Mouse (Mus musculus) MEL (cell line): ENCODE measurements around the gene 1810010D01Rik. TPM values are rescaled to one million over a fixed set of nuclear protein-coding genes. Genes with fewer than 3 reads are reported as not detected.

ENCODE experiments used
- DNase-seq: peaks from one replicate; pipeline ENCODE4 v3.0.0; 2011; ENCODE audit warnings: low read depth, low spot score
- H3K27ac ChIP-seq: 2 replicates; pipeline ENCODE4 v1.5.1; 2012; ENCODE audit warnings: low read depth, mild to moderate bottlenecking, control low read depth, low read length, moderate library complexity; ENCODE audit not compliant: control insufficient read depth
- H3K27me3 ChIP-seq, 2 experiments: fragments of 150-350 bp in 1 of 2; sonication (generic) in 1 of 2; 2 replicates each; pipeline ENCODE4 v1.6.1; 2012; ENCODE audit warnings: low read length in 2 of 2, mild to moderate bottlenecking in 2 of 2, improper control_type of control experiment in 1 of 2, moderate library complexity in 1 of 2; ENCODE audit not compliant: insufficient read depth in 2 of 2, control insufficient read depth in 1 of 2
- H3K36me3 ChIP-seq, 2 experiments: 2 replicates each; pipeline ENCODE4 v1.6.1; 2012 to 2014; ENCODE audit warnings: low read length in 2 of 2, improper control_type of control experiment in 1 of 2, inconsistent platforms in 1 of 2, mild to moderate bottlenecking in 1 of 2; ENCODE audit not compliant: insufficient read depth in 2 of 2, control insufficient read depth in 1 of 2
- H3K4me1 ChIP-seq, 2 experiments: fragments of 150-350 bp in 1 of 2; sonication (generic) in 1 of 2; 2 replicates each; pipeline ENCODE4 v1.6.1; 2012; ENCODE audit warnings: low read length in 2 of 2, improper control_type of control experiment in 1 of 2, mild to moderate bottlenecking in 1 of 2; ENCODE audit not compliant: insufficient read depth in 2 of 2, control insufficient read depth in 1 of 2
- H3K4me3 ChIP-seq, 2 experiments: fragments of 150-350 bp in 1 of 2; sonication (generic) in 1 of 2; 2 replicates each; pipeline ENCODE4 v1.5.1; 2012; ENCODE audit warnings: low read depth in 2 of 2, low read length in 2 of 2, mild to moderate bottlenecking in 2 of 2, moderate library complexity in 2 of 2, control low read depth in 1 of 2, improper control_type of control experiment in 1 of 2; ENCODE audit not compliant: control insufficient read depth in 1 of 2, insufficient read depth in 1 of 2
- H3K79me2 ChIP-seq: 2 replicates; pipeline ENCODE4 v1.6.1; 2012; ENCODE audit warnings: mild to moderate bottlenecking, low read length, moderate library complexity; ENCODE audit not compliant: control insufficient read depth, poor library complexity, insufficient read depth
- H3K9ac ChIP-seq: 2 replicates; pipeline ENCODE4 v1.6.1; 2012; ENCODE audit warnings: low read depth, mild to moderate bottlenecking, control low read depth, low read length, moderate library complexity; ENCODE audit not compliant: control insufficient read depth, poor library complexity, severe bottlenecking
- H3K9me3 ChIP-seq: fragments of 150-350 bp; sonication (generic); replicated peaks from 2 replicates; pipeline ENCODE4 v1.6.1; 2012; ENCODE audit warnings: mild to moderate bottlenecking, low read length, improper control_type of control experiment, moderate library complexity; ENCODE audit not compliant: insufficient read depth
- ELF1 ChIP-seq: IDR thresholded peaks from 2 replicates; pipeline ENCODE4 v1.6.1; 2014; ENCODE audit warnings: low read depth, mild to moderate bottlenecking, inconsistent platforms, low read length, improper control_type of control experiment, moderate library complexity
- EP300 ChIP-seq, 2 experiments: IDR thresholded peaks; 2 replicates each; pipeline ENCODE4 v1.6.1; 2011; ENCODE audit warnings: improper control_type of control experiment in 2 of 2, low read length in 2 of 2, low read depth in 1 of 2, mild to moderate bottlenecking in 1 of 2
- JUND ChIP-seq: IDR thresholded peaks from 2 replicates; pipeline ENCODE4 v1.6.1; 2011; ENCODE audit warnings: low read depth, mild to moderate bottlenecking, improper control_type of control experiment, low read length
- MAZ ChIP-seq: IDR thresholded peaks from 2 replicates; pipeline ENCODE4 v1.6.1; 2012; ENCODE audit warnings: low read depth, mild to moderate bottlenecking, inconsistent platforms, low read length, improper control_type of control experiment
- NELFE ChIP-seq: IDR thresholded peaks from 2 replicates; pipeline ENCODE4 v1.6.1; 2011; ENCODE audit warnings: low read depth, low read length, improper control_type of control experiment
- POLR2AphosphoS2 ChIP-seq: IDR thresholded peaks from 2 replicates; pipeline ENCODE4 v1.6.1; 2011; ENCODE audit warnings: low read length, improper control_type of control experiment
- SIN3A ChIP-seq: IDR thresholded peaks from 2 replicates; pipeline ENCODE4 v1.6.1; 2012; ENCODE audit warnings: low read length, improper control_type of control experiment, inconsistent platforms
- TAL1 ChIP-seq: IDR thresholded peaks from 2 replicates; pipeline ENCODE4 v1.6.1; 2012; ENCODE audit warnings: mild to moderate bottlenecking, inconsistent platforms, low read length, moderate library complexity, mixed read lengths
- UBTF ChIP-seq: IDR thresholded peaks from 2 replicates; pipeline ENCODE4 v1.6.1; 2012; ENCODE audit warnings: low read depth, mild to moderate bottlenecking, inconsistent platforms, low read length, improper control_type of control experiment, moderate library complexity, borderline replicate concordance; ENCODE audit not compliant: insufficient read depth
- USF1 ChIP-seq: IDR thresholded peaks from 2 replicates; pipeline ENCODE4 v1.6.1; 2014; ENCODE audit warnings: low read depth, mild to moderate bottlenecking, inconsistent platforms, low read length, improper control_type of control experiment, moderate library complexity
- ZNF384 ChIP-seq: IDR thresholded peaks from 2 replicates; pipeline ENCODE4 v1.6.1; 2012; ENCODE audit warnings: low read depth, mild to moderate bottlenecking, inconsistent platforms, low read length, improper control_type of control experiment
- polyA plus RNA-seq, 2 experiments: library from polyadenylated mRNA; stranded (reverse) in 1 of 2; unstranded in 1 of 2; fragments of >175 nt in 1 of 2; fragments of >200 nt in 1 of 2; gene quantifications; 2 replicates each; pipeline versions ENCODE4 v1.2.1 to v1.2.4; 2012; ENCODE audit warnings: low replicate concordance in 2 of 2, low read depth in 1 of 2; ENCODE audit not compliant: insufficient read length in 2 of 2, insufficient read depth in 1 of 2, missing spikeins in 1 of 2
- total RNA-seq: library from RNA; depleted of rRNA; stranded (reverse); fragments of 300-350 nt; gene quantifications from 2 replicates; pipeline ENCODE4 v1.2.3, GENCODE M21; 2012

The 1810010D01Rik gene
- total and polyA plus RNA-seq, 3 experiments, result not detected

GRCm38 (mm10) chr7:145210477-145211070, 2.7 kb upstream of the 1810010D01Rik start:
- no peaks in the 10 kb centered on the region for H3K27me3 ChIP-seq
- H3K27ac ChIP-seq, result no peak overlapping the region
- H3K9me3 ChIP-seq, result no peaks in the 10 kb centered on the region
- H3K4me3 ChIP-seq, result no peak overlapping the region
- H3K79me2 ChIP-seq, result no peaks in the 10 kb centered on the region
- no peak overlapping the region for H3K9ac ChIP-seq
- no peaks in the 10 kb centered on the region for H3K36me3 ChIP-seq
- no peak for DNase-seq
- TF ChIP-seq JUND (no peak), MAZ (no peak), EP300 (IDR thresholded peaks at IDR 0.05; ENCODE audit: low read depth in 1 of 2, low read length in 2 of 2) (no peak), TAL1 (no peak), SIN3A (no peak)
- H3K4me1 ChIP-seq, result no peaks in the 10 kb centered on the region

GRCm38 (mm10) chr7:145206801-145207200, 1.1 kb downstream of the 1810010D01Rik start:
- no peak for DNase-seq
- Histone ChIP-seq H3K9ac (no peak overlapping the region), H3K9me3 (no peaks in the 10 kb centered on the region), H3K4me1 (no peaks in the 10 kb centered on the region), H3K79me2 (no peaks in the 10 kb centered on the region), H3K27ac (no peak overlapping the region), H3K27me3 (no peaks in the 10 kb centered on the region), H3K4me3 (no peak overlapping the region), H3K36me3 (no peaks in the 10 kb centered on the region)
- TF ChIP-seq NELFE, result no peak
- TF ChIP-seq JUND, result no peak
- no peak for TF ChIP-seq POLR2AphosphoS2
- no peak for TF ChIP-seq ELF1
- TF ChIP-seq USF1, result no peak

GRCm38 (mm10) chr7:145206056-145206610, 1.8 kb downstream of the 1810010D01Rik start:
- Histone ChIP-seq H3K9ac (no peak overlapping the region), H3K4me1 (no peaks in the 10 kb centered on the region), H3K4me3 (no peak overlapping the region), H3K9me3 (no peaks in the 10 kb centered on the region), H3K36me3 (no peaks in the 10 kb centered on the region), H3K79me2 (no peaks in the 10 kb centered on the region), H3K27me3 (no peaks in the 10 kb centered on the region), H3K27ac (no peak overlapping the region)
- TF ChIP-seq UBTF (no peak), ZNF384 (no peak)
- DNase-seq, result no peak
